In the genomic region with DNA sequence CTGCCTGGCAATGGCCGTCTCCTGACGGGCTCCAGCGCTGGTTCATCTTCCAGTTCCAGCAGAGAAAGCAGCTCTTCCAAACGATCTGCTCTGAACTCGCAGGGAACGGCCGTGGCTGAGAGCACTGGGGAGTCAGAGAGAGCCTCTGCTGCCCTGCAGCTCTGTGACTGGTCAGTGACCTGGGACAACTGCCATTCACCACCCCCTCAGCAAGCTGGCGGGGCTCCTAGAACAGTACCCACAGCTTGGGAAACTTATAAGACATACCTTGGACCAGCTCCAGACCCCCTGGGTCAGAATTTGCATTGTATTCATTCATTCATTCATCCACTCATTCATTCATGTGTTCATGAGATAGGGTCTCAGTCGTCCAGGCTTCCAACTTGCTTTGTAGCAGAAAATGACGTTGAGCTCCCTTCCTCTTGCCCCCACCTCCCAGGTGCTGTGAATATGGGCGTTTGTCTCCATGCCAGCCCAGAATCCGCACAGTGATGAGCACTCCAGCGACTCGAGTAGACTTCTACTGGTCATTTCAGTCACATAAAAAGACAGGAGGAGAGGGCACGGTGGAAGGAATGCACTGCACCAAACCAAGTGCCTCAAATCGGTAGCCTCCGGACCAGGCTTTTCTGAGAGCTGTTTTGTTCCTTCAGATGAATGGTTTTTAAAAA, we compare ENCODE assay signal across 16 mouse cellular contexts. TPM values are rescaled to one million over a fixed set of nuclear protein-coding genes. Genes with fewer than 3 reads are reported as not detected.
DNase-seq lines count a peak whose midpoint lies in the region; ATAC-seq lines count a peak whose summit lies in the region.
"Had no signal": no experiment of that assay in that cellular context is flagged by ENCODE, and none has a peak within 500 bp of the region (broad histone marks: within the 10 kb centered on the region; RNA-seq: fewer than 3 reads in every experiment).

No protein-coding gene starts in this region.

- H3K4me2 ChIP-seq in midbrain, embryonic 11.5 days = no peak overlapping the region
- H3K4me2 ChIP-seq in forebrain, embryonic 12.5 days = no peak overlapping the region
- peak overlapping the region; percentile 6; the same call in 1 of the 2 replicates for H3K4me2 ChIP-seq in hindbrain, embryonic 16.5 days (ENCODE audit: low read length)
- H3K4me2 ChIP-seq: limb, embryonic 12.5 days; lung, embryonic 15.5 days; midbrain, embryonic 15.5 days; stomach, embryonic 15.5 days had no signal

- H3K36me3 ChIP-seq in midbrain, embryonic 11.5 days (ENCODE audit: control insufficient read depth, insufficient read depth, low read length) = no peaks in the 10 kb centered on the region
- H3K36me3 ChIP-seq in midbrain, embryonic 10.5 days = peaks cover 4% of the 10 kb centered on the region; the same call in 1 of the 2 replicates
- H3K36me3 ChIP-seq in forebrain, embryonic 12.5 days (replicated peaks) = no peaks in the 10 kb centered on the region; the same call in 1 of the 2 replicates
- no peaks in the 10 kb centered on the region for H3K36me3 ChIP-seq in hindbrain, embryonic 16.5 days (ENCODE audit: control insufficient read depth, insufficient read depth, low read length)
- H3K36me3 ChIP-seq: midbrain, embryonic 15.5 days had no signal

- 79% methylated on average over 17 of the region's 17 CpGs for WGBS in midbrain, embryonic 11.5 days
- WGBS in midbrain, embryonic 10.5 days = 74% methylated on average over 17 of the region's 17 CpGs
- WGBS in forebrain, embryonic 12.5 days = 71% methylated on average over 17 of the region's 17 CpGs
- WGBS in hindbrain, embryonic 16.5 days = 40% methylated on average over 17 of the region's 17 CpGs

- no peak overlapping the region for H3K9ac ChIP-seq in midbrain, embryonic 11.5 days (ENCODE audit: low read length)
- no peak overlapping the region for H3K9ac ChIP-seq in forebrain, embryonic 12.5 days
- H3K9ac ChIP-seq in hindbrain, embryonic 16.5 days (ENCODE audit: low read depth, low read length) = no peak overlapping the region
- H3K9ac ChIP-seq: limb, embryonic 12.5 days; lung, embryonic 15.5 days; midbrain, embryonic 15.5 days; stomach, embryonic 15.5 days had no signal

- no peak overlapping the region for H3K27ac ChIP-seq in midbrain, embryonic 11.5 days (ENCODE audit: low read depth, low read length)
- no peak overlapping the region; the same call in 1 of the 2 replicates for H3K27ac ChIP-seq in midbrain, embryonic 10.5 days (replicated peaks)
- peak overlapping the region; percentile 68 for H3K27ac ChIP-seq in forebrain, embryonic 12.5 days
- H3K27ac ChIP-seq in hindbrain, embryonic 16.5 days (ENCODE audit: low read depth, low read length) = peak overlapping the region; percentile 52; the same call in 1 of the 2 replicates
- H3K27ac ChIP-seq: limb, embryonic 12.5 days; lung, embryonic 15.5 days; midbrain, embryonic 15.5 days; stomach, embryonic 15.5 days had no signal

- no peaks in the 10 kb centered on the region for H3K4me1 ChIP-seq in midbrain, embryonic 11.5 days (ENCODE audit: control insufficient read depth, insufficient read depth, low read length)
- H3K4me1 ChIP-seq in midbrain, embryonic 10.5 days = peaks cover 15% of the 10 kb centered on the region; the same call in 1 of the 2 replicates
- peaks cover 16% of the 10 kb centered on the region for H3K4me1 ChIP-seq in forebrain, embryonic 12.5 days
- H3K4me1 ChIP-seq in hindbrain, embryonic 16.5 days (ENCODE audit: control insufficient read depth, insufficient read depth, low read depth, low read length) = peaks cover 17% of the 10 kb centered on the region

- DNase-seq in cerebellum, adult 11-12 months = peak; percentile 40
- no peak for DNase-seq in cerebellum, adult 11 months
- peak; percentile 65 for DNase-seq in midbrain, embryonic 11.5 days (ENCODE audit: low spot score, missing footprints)
- no peak for DNase-seq in midbrain, embryonic 10.5 days (ENCODE audit: low spot score)
- DNase-seq in layer of hippocampus, adult 18-20 months (ENCODE audit: low spot score in 2 of 2) = no peak
- no peak for DNase-seq in lung, postnatal 36 days
- DNase-seq: heart, postnatal 4 days; kidney, adult 9 months; layer of hippocampus, adult 9-11 months; right cerebral cortex, postnatal 4 days had no signal

- no peak for ATAC-seq in midbrain, embryonic 11.5 days (ENCODE audit: low FRiP score)
- ATAC-seq in forebrain, embryonic 12.5 days (ENCODE audit: low FRiP score) = no peak
- peak; percentile 44; the same call in 1 of the 2 replicates for ATAC-seq in hindbrain, embryonic 16.5 days

- no peak overlapping the region for H3K4me3 ChIP-seq in midbrain, embryonic 11.5 days (ENCODE audit: low read depth, low read length)
- no peak overlapping the region for H3K4me3 ChIP-seq in midbrain, embryonic 10.5 days
- no peak overlapping the region for H3K4me3 ChIP-seq in forebrain, embryonic 12.5 days (replicated peaks)
- H3K4me3 ChIP-seq in hindbrain, embryonic 16.5 days (ENCODE audit: low read length) = no peak overlapping the region
- H3K4me3 ChIP-seq: limb, embryonic 12.5 days; lung, embryonic 15.5 days; midbrain, embryonic 15.5 days; stomach, embryonic 15.5 days had no signal

- H3K9me3 ChIP-seq in midbrain, embryonic 11.5 days (ENCODE audit: control insufficient read depth, low read length) = no peaks in the 10 kb centered on the region
- no peaks in the 10 kb centered on the region; the same call in 1 of the 2 replicates for H3K9me3 ChIP-seq in midbrain, embryonic 10.5 days (replicated peaks)
- no peaks in the 10 kb centered on the region for H3K9me3 ChIP-seq in forebrain, embryonic 12.5 days
- H3K9me3 ChIP-seq in hindbrain, embryonic 16.5 days (ENCODE audit: control insufficient read depth, low read length) = no peaks in the 10 kb centered on the region
- H3K9me3 ChIP-seq: limb, embryonic 12.5 days; lung, embryonic 15.5 days; midbrain, embryonic 15.5 days; stomach, embryonic 15.5 days had no signal

- H3K27me3 ChIP-seq in midbrain, embryonic 11.5 days (ENCODE audit: control insufficient read depth, insufficient read depth, low read length) = no peaks in the 10 kb centered on the region
- no peaks in the 10 kb centered on the region for H3K27me3 ChIP-seq in midbrain, embryonic 10.5 days (ENCODE audit: low read depth, poor library complexity, severe bottlenecking)
- 0 out of 2 replicates have a peak, but pooled peaks cover 4% of the 10 kb centered on the region for H3K27me3 ChIP-seq in forebrain, embryonic 12.5 days
- no peaks in the 10 kb centered on the region for H3K27me3 ChIP-seq in hindbrain, embryonic 16.5 days (replicated peaks; ENCODE audit: control insufficient read depth, insufficient read depth, low read length)
- H3K27me3 ChIP-seq: limb, embryonic 12.5 days; lung, embryonic 15.5 days; midbrain, embryonic 15.5 days; stomach, embryonic 15.5 days had no signal

RNA-seq across cellular contexts. Expression of a gene that starts 15.4 kb away (rescaled TPM):
- polyA plus RNA-seq in midbrain, embryonic 11.5 days (2014; fragmentation: Nextera tagmentation; extraction: Ambion mirVana) = 14.5 and 15.3 TPM in 2 replicates
- 34.9 and 35.5 TPM in 2 replicates for polyA plus RNA-seq in midbrain, embryonic 10.5 days (2016; fragmentation: Nextera tagmentation; extraction: Ambion mirVana)
- polyA plus RNA-seq in forebrain, embryonic 12.5 days (2016; fragmentation: Nextera tagmentation; extraction: Ambion mirVana) = 29.8 and 33.3 TPM in 2 replicates
- 5.0 and 8.0 TPM in 2 replicates for polyA plus RNA-seq in hindbrain, embryonic 16.5 days (2015; fragmentation: Nextera tagmentation; extraction: Ambion mirVana)
- 1 to 10 TPM; 4.4 to 4.7 TPM for total RNA-seq in layer of hippocampus, adult 18-20 months (2021)

RNA-seq across cellular contexts. Expression of a gene that starts 18.4 kb away (rescaled TPM):
- 12.3 and 14.1 TPM in 2 replicates for polyA plus RNA-seq in midbrain, embryonic 11.5 days (2014; fragmentation: Nextera tagmentation; extraction: Ambion mirVana)
- 13.2 and 13.9 TPM in 2 replicates for polyA plus RNA-seq in midbrain, embryonic 10.5 days (2016; fragmentation: Nextera tagmentation; extraction: Ambion mirVana)
- polyA plus RNA-seq in forebrain, embryonic 12.5 days (2016; fragmentation: Nextera tagmentation; extraction: Ambion mirVana) = 10.4 and 11.2 TPM in 2 replicates
- 18.7 and 20.6 TPM in 2 replicates for polyA plus RNA-seq in hindbrain, embryonic 16.5 days (2015; fragmentation: Nextera tagmentation; extraction: Ambion mirVana)
- total RNA-seq in layer of hippocampus, adult 18-20 months (2021) = 10 to 100 TPM in 1 of 2 experiments, 1 to 10 TPM in 1; 10.0 to 10.8 TPM

RNA-seq across cellular contexts. Expression of a gene that starts 26.4 kb away (rescaled TPM):
- polyA plus RNA-seq in midbrain, embryonic 11.5 days (2014; fragmentation: Nextera tagmentation; extraction: Ambion mirVana) = 6.1 and 6.9 TPM in 2 replicates
- 5.2 and 7.6 TPM in 2 replicates for polyA plus RNA-seq in midbrain, embryonic 10.5 days (2016; fragmentation: Nextera tagmentation; extraction: Ambion mirVana)
- 8.7 and 11.0 TPM in 2 replicates for polyA plus RNA-seq in forebrain, embryonic 12.5 days (2016; fragmentation: Nextera tagmentation; extraction: Ambion mirVana)
- 21.6 and 25.7 TPM in 2 replicates for polyA plus RNA-seq in hindbrain, embryonic 16.5 days (2015; fragmentation: Nextera tagmentation; extraction: Ambion mirVana)
- 10 to 100 TPM; 20.9 to 26.5 TPM for total RNA-seq in layer of hippocampus, adult 18-20 months (2021)

RNA-seq across cellular contexts. Expression of a gene that starts 28.0 kb away (rescaled TPM):
- 0.92 and 1.2 TPM in 2 replicates for polyA plus RNA-seq in midbrain, embryonic 11.5 days (2014; fragmentation: Nextera tagmentation; extraction: Ambion mirVana)
- 0.92 and 1.1 TPM in 2 replicates for polyA plus RNA-seq in midbrain, embryonic 10.5 days (2016; fragmentation: Nextera tagmentation; extraction: Ambion mirVana)
- 1.2 and 1.4 TPM in 2 replicates for polyA plus RNA-seq in forebrain, embryonic 12.5 days (2016; fragmentation: Nextera tagmentation; extraction: Ambion mirVana)
- polyA plus RNA-seq in hindbrain, embryonic 16.5 days (2015; fragmentation: Nextera tagmentation; extraction: Ambion mirVana) = 2.0 and 2.3 TPM in 2 replicates
- total RNA-seq in layer of hippocampus, adult 18-20 months (2021) = 10 to 100 TPM in 1 of 2 experiments, 1 to 10 TPM in 1; 9.4 to 10.6 TPM

RNA-seq across cellular contexts. Expression of a gene that starts 28.2 kb away (rescaled TPM):
- polyA plus RNA-seq in midbrain, embryonic 11.5 days (2014; fragmentation: Nextera tagmentation; extraction: Ambion mirVana) = 0.60 and 1.1 TPM in 2 replicates
- polyA plus RNA-seq in midbrain, embryonic 10.5 days (2016; fragmentation: Nextera tagmentation; extraction: Ambion mirVana) = 0.30 TPM in 1 of 2 replicates, not detected in the other
- not detected in 2 replicates for polyA plus RNA-seq in forebrain, embryonic 12.5 days (2016; fragmentation: Nextera tagmentation; extraction: Ambion mirVana)
- 0.35 and 0.82 TPM in 2 replicates for polyA plus RNA-seq in hindbrain, embryonic 16.5 days (2015; fragmentation: Nextera tagmentation; extraction: Ambion mirVana)
- total RNA-seq in layer of hippocampus, adult 18-20 months (2021) = not detected
- total RNA-seq: heart, postnatal 4 days had no signal
- polyA plus RNA-seq: limb, embryonic 12.5 days; lung, embryonic 15.5 days had no signal

Comparison
In these comparisons a context has a peak if more than half of its experiments do, and no peak if none do; other contexts are left out.
1. DNase-seq: peak in cerebellum, adult 11-12 months (single experiment) and midbrain, embryonic 11.5 days (single experiment); none in cerebellum, adult 11 months (single experiment), midbrain, embryonic 10.5 days (single experiment), layer of hippocampus, adult 18-20 months (0 of 2) and lung, postnatal 36 days (single experiment).
2. H3K27ac ChIP-seq: peak in forebrain, embryonic 12.5 days (single experiment) and hindbrain, embryonic 16.5 days (single experiment); none in midbrain, embryonic 11.5 days (single experiment) and midbrain, embryonic 10.5 days (single experiment).